Mouse (Mus musculus) lung, postnatal 0 days (tissue): Measurements from ENCODE around the gene Cd101.

Experiments used
- CTCF ChIP-seq: IDR thresholded peaks from 2 replicates; pipeline ENCODE4 v1.5.1; 2016; ENCODE audit warnings: antibody characterized with exemption, mild to moderate bottlenecking
- EP300 ChIP-seq: IDR thresholded peaks from 2 replicates; pipeline ENCODE4 v1.6.1; 2016; ENCODE audit warnings: antibody characterized with exemption, mild to moderate bottlenecking, control low read depth

DNA sequence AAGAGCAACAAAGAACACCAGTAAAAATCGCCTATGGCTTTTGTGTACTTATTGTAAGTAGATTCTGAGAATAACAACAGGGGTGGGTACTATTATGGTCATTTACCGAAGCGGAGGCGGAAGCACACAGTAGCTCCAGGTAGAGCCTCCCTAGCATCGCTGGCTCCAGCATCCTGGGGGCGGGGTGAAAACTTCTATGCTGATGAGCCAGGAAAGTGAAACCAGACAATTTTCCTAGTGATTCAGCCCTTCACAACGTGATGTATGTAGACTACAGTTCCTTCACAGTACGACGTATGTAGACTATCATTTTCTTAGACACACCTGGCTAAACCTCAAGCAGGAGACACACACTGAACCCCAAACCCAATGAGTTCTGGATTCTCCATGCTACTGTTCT lies 44.0 kb upstream of the Cd101 start:
- TF ChIP-seq CTCF (no peak), EP300 (no peak)
